Mouse (Mus musculus): ENCODE results near the gene Frem1. TPM values are rescaled to one million over a fixed set of nuclear protein-coding genes. Genes with fewer than 3 reads are reported as not detected.

The Frem1 gene
- polyA plus RNA-seq (2014; fragmentation: Illumina TruSeq; extraction: RNeasy Lipid Tissue Mini Kit (QIAGEN cat#74804); ENCODE audit: low read depth, low replicate concordance) = 0.29 TPM

GRCm38 (mm10) chr4:83051634-83052577, at the start of gene Frem1:
Gene Frem1 (minus strand): TSS chr4:83052339.

GRCm38 (mm10) chr4:82884636-82885534, 167.3 kb downstream of the Frem1 start, which contains the start of gene Cer1:
Gene Cer1 (minus strand): TSS chr4:82885148.

GRCm38 (mm10) chr4:82859131-82860125, 192.7 kb downstream of the Frem1 start, which contains the start of gene Zdhhc21:
Gene Zdhhc21 (minus strand): TSS chr4:82859958.

Other genes starting within 250 kb of the Frem1 start
- gene Zdhhc21, start 192.4 kb downstream of the Frem1 start, polyA plus RNA-seq (2014; fragmentation: Illumina TruSeq; extraction: RNeasy Lipid Tissue Mini Kit (QIAGEN cat#74804); ENCODE audit: low read depth, low replicate concordance) = 3.7 TPM
- gene Cer1, start 167.2 kb downstream of the Frem1 start, polyA plus RNA-seq (2014; fragmentation: Illumina TruSeq; extraction: RNeasy Lipid Tissue Mini Kit (QIAGEN cat#74804); ENCODE audit: low read depth, low replicate concordance) = not detected

Measured in heart, adult 10 weeks (tissue).